Mouse (Mus musculus) spleen, postnatal 14 days (tissue): ENCODE measurements around the gene Begain.
A peak's percentile ranks its signal among the peaks of the same experiment; 100 is the strongest.

Source experiments
- DNase-seq, 2 experiments: peaks; one replicate each; pipeline ENCODE4 v3.0.0; 2021 to 2022; ENCODE audit warnings: low spot score in 2 of 2

Gene Begain

DNA sequence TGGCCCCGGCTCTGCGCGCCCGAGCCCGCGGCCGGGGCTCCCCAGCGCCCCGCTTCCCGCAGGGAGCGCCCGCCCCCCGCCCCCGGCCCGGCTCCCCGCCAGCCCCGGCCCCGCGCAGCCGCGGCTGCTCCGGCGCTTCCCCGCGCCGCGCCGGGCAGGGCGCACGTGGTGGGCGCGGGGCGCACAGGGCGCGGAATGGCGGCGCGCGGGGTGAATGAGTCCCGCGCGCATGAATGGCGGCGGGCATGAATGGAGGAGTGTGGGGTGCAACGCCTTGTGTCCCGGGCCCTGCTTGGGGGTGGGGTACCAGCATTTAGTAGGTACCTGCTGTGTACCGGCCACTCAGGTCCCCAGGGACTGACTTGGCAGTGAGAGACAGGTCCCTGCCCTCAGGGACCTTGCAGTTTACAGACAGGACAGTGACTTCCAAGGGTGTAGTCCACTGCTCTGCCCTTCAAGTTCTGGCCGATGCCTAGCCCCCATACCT is at the start of gene Begain:
Gene Begain (minus strand): TSS at position 51 of the 487 bp plus-strand sequence.
- no peak for DNase-seq

DNA sequence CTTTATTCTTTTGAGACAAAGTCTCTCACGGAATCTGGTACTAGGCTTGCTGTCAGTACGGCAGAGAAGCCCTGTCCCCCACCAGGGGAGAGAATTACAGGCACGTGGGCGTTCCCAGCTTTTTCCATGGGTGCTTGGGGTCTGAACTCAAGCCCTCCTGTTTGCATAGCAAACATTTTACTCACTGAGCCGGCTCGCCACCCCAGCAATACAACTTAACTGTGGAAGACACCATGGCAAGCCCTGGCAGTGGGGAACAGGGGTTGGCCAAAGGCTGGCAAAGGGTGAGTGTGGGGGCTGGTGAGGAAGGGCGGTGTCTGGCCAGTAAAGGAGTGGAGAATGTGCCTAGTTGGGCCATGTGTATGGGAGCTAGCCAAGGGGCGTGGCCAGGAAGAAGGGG is 47.7 kb upstream of the Begain start:
- DNase-seq = no peak

DNA sequence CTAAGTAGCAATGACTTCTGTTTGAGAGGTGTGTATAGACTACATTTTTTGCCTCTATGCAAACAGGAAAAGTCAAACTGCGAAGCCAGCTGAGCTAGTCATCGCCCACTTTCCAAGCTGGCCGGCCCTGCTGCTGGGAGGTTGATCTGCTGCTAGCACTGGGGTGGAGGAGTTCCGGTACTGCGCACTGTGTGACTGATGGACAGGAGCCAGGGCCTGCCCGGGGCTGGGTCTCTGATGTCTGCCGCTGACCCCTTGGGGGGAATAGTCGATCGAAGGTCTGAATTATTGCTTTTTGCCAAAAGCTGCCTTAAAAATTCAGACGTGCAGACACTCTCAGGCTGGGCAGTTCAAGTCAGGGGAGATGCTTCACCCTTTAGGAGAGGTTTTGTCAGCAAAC is 47.1 kb upstream of the Begain start:
- DNase-seq = no peak

DNA sequence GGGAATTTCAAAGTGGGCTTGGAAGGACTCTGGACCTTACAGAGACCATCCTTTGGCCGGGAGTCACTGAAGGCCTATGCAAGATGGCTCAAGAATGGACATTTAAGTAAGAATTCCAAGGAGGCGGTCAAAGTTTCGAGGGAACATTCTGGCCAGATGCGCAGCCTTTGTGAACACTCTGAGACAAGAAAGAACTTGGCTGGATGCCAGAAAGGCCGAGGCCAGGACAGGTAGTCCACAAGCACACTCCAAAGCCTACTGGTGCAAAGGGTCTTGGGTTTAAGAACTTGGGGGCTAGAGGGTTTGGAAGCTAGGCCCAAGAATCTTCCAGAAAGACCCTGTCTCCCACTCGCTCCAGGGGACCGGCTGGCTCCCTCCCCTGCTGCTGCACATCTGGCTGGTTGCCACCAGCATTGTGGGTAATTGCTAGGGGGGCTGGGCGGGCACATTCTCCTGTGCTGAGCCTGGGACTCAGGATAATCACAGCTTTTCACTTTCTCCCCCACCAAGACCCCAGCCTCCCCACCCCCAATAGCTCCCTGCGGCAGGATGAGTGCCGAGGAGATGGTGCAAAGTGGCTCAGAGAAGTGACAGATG is 45.1 kb upstream of the Begain start:
- no peak for DNase-seq

DNA sequence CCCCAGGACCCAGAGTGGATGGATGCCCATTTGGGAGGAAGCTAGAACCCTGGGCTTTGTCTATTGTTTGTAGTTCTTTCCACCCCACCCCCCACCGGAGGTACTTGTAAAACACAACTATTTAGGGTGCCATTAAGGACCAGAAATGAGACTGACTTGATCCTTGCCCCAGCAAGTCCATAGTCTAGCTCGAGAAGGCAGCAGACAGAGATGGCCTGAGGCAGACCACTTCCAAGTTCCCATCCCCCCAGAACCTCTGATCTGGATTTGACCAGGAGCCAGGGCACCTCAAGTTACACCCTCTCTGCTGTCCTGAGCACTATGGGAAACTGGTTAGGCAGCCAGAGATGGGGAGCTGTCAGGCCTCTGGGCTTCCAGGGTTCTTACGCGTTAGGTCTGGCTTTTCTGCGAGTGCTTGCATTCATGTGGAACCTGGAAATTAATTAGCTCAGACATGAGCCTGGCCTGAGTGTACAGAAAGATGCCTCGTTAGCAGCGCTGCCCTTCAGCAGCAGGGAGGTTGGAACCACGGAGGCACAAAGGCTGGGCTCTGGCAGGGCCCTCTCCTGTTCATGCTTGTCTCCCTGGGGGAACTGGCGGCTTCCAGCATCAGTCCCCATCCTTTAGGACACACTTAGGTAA is 44.5 kb upstream of the Begain start:
- DNase-seq = no peak

DNA sequence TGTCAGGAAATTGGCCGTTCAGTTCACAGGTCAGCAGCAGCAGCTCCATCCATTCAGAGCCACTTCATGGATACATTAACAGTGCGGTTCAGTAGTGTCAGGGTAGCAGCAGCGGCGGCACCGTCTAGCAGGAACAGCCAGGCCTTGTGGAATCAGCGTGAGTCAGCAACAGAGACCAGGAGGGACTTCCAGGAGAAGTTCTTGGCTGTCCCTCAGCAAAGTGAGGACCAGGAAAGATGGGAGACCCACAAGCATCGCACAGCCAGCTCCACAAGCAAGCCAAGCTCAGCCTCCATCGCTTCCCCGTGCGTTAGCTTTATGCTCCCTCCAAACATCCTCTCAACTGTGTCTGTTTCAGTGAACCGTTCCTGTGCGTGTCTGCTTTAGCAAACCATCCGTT is 40.9 kb upstream of the Begain start:
- DNase-seq = no peak

DNA sequence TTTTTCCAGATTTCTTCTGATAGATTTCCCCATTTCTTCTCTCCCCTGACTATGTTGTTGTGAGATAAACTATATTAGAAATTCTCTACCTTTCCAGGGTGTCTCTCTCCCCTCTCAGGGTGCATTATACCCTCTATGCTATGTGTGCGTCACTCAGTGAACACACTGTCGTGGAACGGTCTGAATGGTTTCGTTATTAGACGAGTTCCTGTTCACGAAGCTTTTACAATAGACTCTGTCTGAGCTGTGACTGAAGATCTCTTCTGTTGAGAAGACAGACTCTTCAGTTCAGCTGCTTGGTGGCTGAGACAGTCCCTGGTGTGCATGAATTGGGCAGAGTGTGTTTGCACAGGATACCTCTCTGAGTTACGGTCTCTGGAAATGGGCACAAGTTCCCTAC is 32.4 kb upstream of the Begain start:
- no peak for DNase-seq

DNA sequence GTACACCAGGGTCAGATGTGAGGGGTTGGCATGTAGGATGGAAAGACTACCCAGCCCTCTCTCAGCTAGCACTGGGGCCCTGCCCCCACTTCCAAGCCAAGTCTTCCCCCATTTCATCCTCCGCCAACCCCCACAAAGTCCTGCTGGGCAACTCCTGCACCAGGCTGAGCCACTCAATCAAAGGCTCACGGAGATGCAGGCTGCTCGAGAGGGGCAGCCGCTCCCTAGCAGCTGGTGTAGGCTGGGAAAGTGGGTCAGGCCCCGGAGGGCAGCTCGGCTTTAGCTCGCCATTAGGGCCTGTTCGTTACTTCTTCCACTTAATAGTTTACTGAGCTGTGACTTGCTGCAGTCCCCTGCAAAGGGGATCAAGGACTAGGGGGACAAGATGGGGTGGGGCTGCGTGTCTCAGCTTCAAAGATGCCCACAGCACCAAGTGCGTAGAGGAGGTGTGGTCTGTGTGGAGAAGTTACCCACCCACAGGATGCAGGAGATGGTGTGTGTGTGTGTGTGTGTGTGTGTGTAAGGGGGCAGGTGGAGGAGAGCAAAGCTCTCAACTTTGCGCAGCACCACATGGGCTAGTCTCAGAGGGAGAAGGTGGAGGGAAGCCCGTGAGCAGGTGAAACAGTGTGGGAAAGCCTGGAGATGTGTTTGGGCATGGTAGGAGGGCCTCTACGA is 22.6 kb upstream of the Begain start:
- DNase-seq = no peak

DNA sequence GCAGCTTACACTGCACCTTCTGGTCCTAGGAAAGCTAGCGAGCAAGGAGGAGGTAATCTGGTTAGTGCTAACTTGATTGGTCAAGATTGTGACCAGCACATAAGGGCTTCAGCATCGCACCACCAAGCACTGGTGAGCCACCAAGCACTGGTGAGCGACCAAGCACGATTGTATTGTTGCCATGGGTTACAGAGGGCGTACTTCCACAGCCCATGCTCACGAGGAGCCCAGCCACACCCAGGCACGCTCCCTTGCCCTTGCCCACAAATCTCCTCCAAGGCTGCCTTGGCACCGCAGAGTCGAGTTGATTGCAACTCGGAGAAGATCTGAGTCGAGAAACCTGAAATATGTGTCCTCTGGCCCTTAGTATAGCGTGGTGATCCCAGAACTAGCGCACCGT is 22.0 kb upstream of the Begain start:
- no peak for DNase-seq

DNA sequence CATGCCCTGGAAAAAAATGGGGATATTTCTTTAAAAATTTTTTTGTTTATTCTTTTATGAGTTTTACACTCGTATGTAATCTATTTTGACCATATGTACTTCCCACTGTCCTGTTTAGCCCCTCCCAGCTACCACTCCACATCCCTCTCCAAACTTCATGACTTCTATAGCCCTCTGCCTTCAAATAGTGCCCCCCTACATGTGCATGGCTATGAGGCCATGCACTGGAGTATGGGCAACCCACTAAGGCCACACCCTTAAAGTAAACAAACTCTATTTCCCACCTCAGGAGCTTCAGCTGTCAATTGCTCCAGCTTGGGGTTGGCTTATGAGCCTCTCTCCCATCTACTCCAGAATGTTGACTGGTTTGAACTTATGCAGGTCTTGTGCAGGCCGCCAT is 18.1 kb upstream of the Begain start:
- DNase-seq = no peak

DNA sequence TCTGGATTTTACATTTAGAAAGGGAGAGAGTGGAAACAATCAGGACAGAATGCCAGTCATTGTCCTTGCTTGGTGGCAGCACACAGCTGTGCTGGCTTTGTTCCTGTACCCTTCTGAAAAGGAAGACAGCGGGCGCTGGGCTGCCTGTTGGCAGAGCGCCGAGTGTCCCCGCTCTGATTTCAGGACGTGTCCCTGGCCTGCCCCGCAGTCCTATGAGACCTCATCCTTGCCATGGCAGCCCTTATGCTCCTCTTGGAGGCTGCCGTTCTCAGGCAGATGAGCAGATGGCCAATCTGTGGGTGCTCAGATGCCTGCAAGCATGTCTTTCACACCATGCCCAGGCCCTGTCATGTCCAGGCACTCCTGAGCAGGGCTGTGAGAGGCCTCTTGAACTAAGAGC is 17.7 kb upstream of the Begain start:
- no peak for DNase-seq

DNA sequence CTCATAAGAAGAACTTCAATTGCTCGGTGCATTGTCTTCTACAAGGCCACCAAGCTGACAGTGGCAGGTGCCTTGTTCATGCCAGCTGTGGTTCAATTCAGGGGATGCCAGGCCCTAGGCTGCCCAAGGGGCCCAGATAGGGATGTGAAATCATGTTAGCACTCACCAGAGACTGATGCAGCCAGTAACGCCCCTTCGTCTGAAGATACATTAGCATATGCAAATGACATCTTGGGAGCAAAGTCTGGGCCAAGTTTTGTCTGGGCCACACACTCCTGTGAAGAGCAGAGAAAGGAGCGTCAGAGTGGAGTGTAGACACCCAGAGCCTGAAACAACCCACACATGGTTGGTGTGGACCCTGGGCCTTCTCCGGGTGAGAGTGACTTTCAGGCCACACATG is 17.0 kb upstream of the Begain start:
- DNase-seq = no peak

DNA sequence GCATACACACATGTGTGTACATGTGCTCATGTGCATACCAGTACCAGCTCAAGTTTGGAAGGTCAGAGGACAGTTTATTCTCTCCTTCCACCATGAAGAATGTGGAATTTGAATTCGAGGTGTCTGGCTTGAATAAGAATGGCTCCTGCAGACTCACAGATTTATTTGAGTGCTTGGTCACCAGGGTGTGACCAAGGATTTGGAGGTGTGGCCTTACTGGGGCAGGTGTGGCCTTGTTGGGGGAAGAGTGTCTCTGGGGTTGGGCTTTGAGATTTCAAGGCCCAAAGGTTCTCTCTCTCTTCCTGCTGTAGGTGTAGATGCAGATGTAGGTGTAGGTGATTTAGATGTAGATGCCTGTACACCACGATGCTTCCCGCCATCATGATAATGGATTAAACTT is 15.5 kb upstream of the Begain start:
- no peak for DNase-seq

DNA sequence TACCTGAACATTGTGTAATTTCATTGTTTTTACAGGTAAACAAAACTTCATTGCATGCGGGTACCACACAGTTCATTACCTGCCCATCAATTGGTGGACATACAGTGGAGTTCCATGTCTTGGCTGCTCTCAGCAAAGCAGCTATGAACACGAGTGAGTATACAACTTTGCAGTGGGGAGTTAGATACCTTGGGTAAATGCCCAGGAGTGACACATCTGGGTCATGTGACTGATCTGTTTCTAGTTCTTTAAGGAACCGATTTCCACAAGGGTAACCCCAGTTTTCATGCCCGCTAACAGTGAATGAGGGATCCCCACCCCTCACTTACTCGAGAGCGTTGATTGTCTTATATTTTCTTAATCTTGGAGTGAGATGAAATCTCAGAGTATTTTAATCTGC is 9.0 kb upstream of the Begain start:
- no peak for DNase-seq

DNA sequence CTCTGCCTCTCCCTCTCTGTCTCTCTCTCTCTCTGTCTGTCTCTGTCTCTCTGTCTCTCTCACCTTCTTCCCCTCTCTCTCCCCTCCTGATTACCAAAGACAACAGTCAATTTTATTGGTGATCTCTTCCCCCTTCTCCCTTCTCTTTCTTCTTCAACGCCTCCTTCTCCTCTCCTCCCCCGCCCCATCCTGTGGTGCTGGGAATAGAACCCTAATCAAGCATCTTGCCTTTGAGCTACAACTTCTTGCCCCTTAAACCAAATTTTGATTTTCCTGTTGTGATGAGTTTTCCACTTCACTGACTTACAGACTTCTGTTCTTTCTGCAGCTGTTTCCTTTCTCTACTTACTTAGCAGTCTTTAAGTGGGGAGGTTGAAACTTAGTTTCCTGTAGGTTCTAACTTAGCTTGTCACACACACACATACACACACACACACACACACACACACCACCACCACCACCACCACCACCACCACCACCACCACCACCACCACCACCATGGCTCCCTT is 6.8 kb upstream of the Begain start:
- no peak for DNase-seq

DNA sequence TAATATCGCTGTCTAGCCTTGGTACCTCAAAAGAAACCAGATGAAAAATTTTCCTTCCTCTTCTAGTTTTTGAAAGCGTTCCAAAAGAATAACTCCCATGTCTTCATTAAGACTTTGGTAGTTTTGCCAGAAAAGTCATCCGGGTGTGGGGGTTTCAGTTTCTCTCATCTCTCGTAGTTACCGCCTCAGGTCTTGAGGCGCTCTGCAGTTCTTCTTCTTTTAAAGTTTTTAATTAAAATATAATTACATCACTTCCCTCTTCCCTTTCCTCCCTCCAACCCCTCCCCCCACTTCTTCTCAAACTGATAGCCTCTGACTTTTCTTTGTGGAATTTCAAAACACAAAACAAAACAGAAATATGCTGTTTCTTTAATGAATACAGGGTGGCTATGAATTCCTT is 6.1 kb upstream of the Begain start:
- DNase-seq = no peak

DNA sequence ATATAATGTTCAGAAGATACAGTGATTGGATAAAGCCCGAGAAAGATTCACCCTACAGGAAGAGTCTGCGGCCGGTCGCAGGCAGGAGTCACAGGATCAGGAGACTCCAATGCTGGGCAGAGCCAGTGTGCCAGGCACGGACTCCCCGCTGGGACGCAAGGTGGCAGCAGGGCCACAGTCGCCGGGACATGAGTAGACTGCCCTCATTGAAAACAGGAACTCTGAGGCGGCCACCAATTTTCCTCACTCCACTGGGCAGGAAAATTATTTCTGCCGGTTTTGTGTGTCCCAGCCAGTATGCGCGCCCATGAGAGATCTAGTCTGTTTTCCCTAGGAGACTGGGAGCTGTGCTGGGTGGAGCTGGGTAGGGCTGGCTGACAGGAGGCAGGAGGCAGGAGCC is 3.2 kb upstream of the Begain start:
- peak; percentile 39 to 49 for DNase-seq

DNA sequence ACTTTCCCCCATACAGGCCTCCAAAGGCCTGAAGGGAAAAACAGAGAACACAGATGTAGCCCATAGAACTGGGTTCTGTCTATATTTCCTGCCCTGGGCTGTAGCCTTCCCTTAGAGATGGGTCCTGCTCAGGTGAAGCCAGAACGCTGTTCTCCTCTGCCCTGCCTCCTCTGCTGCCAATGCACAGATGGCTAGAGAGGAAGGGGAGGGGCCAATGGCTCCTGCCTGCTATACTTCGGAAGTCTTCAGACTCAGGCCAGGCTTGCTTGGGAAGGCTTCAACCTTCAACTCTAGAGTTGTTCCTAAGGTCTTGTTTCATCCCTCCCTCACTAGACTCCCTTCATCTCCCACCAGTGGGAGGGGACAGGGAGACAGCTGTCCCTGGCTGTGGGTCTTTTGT is 1.7 kb upstream of the Begain start:
- DNase-seq = no peak

DNA sequence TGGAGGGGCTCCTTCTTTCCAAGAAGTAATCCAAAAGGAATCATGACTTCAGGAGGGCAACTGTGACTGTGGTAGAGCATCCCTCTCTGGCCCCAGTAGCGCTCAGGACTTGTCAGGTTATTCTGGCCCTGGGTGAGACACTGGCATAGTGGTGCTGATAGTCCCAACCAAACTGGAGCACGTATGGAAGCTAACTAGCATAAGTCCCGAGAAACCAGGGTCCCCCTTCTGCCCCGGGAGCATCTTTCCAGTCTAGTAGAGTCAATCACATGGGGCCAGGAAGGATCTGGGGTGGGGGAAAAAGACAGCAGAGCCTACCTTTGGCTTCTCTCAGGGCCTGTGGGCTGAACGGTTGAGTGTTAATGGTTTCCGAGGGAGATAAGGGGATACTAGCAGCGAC is 721 bp upstream of the Begain start:
- DNase-seq = no peak

DNA sequence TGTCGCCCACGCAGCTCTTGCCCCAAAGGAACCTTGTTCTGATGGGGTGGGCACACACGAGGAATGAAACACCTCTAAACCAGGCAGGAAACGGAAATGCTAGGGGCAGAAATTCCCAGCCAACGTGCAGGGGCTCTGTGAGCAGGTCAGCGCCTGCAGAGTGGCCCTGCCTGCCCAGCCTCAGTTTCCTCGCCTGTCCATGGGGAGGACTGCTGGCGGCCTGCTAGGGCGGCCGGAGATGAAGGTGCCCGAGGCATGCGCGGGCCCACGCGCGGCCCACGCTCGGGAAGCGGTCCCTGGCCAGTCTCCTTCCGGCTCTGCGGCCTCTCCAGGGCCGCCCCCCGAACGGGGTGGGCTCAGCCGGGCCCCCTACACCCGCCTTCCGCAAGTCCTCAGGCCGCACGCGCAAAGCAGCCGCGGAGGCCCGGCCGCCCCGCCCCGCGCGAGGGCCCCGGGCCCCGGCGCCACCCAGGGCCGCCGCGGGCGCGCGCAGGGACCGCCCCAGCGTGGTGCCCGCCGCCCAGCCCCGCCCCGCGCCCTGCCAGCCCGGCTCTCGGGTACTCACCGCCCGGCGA is 369 bp downstream of the Begain start:
- peak; percentile 19 to 33 for DNase-seq

DNA sequence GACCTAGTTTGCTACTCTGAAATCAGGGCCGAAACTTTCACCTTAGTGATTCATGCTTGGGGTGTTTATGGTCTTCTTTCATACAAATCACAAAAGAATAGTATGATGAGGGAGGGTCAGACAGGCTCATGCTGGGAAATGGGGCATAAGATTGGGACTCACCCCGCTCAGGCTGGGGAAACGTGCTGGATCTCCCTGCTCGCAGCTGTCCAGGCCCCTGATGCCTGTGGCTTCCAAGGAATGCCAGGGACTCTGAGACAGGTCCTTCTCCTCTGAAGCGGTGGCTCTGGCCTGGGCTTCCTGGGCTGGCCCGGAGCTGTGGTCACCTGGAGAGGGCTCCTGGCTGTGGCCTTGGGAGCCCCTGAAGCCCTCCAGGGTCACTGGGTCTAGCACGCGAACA is 9.4 kb downstream of the Begain start:
- no peak for DNase-seq

DNA sequence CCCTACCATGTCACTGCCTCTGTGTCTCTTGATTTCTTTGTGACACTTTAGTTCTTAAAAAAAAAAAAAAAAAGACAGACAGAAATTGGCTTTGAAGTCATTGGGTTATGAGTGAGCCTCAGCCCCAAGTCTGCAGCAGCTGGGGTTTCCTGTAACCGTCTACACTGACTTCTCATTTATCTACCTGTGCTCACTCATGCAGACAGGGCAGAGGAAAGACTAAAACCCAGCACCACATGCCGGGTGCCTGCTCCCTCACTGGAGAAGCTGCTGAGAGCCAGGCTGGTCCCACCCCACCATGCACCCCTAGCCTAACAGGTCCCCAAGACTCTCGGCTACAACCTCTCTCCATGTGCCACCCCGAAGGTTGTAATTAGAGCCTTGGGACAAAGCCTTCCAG is 10.3 kb downstream of the Begain start:
- no peak for DNase-seq
